Mouse (Mus musculus): ENCODE data around the gene Cacna1f. TPM values are rescaled to one million over a fixed set of nuclear protein-coding genes. Genes with fewer than 3 reads are reported as not detected.

The Cacna1f gene
- polyA plus RNA-seq, 1 experiment from 2014 or later, result not detected

DNA sequence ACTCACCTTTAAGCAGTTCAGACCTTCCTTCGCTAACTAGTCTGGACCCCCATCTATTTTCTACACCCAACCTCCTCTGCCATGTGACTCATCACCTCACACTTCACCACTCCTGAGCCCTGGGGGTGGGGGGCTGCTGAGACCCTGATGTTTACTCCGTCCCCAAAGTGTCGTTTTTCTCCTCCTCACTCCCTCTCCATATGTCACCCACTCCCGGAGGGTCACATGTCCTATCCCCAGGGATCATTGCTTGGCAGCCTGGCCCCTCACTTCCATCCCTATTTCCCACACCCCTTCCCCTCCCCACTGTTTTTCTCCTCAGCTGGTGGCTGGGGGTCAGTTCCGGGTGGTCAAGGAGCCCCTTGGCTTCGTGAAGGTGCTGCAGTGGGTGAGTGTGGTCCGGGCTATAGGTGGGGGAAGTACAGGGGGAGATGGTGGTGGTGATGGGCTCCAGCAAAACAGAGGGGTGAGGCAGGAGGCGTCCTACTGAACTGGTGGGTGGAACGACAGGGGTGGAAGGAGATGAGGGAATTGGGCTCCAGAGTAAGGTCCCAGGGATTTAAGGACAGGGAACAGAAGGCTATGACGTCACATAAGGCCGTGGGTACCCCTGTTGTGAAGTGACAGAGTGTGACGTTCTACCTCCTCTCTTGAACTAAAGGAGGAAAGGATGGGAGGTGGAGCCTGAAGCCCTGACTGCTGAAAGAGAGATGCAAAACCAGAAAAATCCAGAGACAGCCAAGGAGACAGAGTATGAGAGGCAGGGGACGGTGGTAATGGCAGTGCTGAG is 32.8 kb downstream of the Cacna1f start:
- ATAC-seq (ENCODE audit: low FRiP score), result peak; percentile 51
- no peaks in the 10 kb centered on the region for H3K9me3 ChIP-seq
- 26% methylated on average over 13 of the region's 13 CpGs for WGBS

DNA sequence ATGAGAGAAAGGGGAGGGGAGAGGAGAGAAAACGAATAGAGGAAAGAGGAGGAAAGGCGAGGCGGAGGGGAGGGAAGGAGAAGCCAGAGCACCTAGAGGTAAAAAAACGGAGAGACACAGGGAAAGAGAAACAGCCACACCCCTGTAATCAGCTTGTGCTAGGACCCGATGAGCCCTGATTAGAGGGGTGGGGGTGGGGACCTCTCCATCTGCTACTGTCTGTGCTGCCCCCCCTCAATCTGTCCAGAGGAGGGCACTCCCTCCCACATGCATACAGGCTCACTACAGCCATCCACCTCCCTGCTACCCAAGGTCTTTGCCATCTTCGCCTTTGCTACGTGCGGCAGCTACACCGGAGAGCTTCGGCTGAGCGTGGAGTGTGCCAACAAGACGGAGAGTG is 33.9 kb downstream of the Cacna1f start:
- H3K4me3 ChIP-seq, result peak overlapping the region; percentile 51
- no peak overlapping the region for H3K27ac ChIP-seq
- H3K27me3 ChIP-seq, result no peaks in the 10 kb centered on the region
- H3K9me3 ChIP-seq, result no peaks in the 10 kb centered on the region
- ATAC-seq (ENCODE audit: low FRiP score), result no peak; the same call in 1 of the 2 replicates
- 37% methylated on average over 12 of the region's 12 CpGs for WGBS
- peaks cover 6% of the 10 kb centered on the region; the same call in 1 of the 2 replicates for H3K36me3 ChIP-seq
- H3K9ac ChIP-seq, result peak overlapping the region; percentile 53; the same call in 1 of the 2 replicates
- H3K4me1 ChIP-seq (replicated peaks), result peaks cover 5% of the 10 kb centered on the region
- peak overlapping the region; percentile 62 for H3K4me2 ChIP-seq

More for the DNA sequence above, 32.8 kb downstream of the Cacna1f start:
- peak overlapping the region; percentile 91 for H3K27ac ChIP-seq
- H3K4me1 ChIP-seq (replicated peaks), result peaks cover 5% of the 10 kb centered on the region
- H3K36me3 ChIP-seq, result peaks cover 1% of the 10 kb centered on the region; the same call in 1 of the 2 replicates
- H3K4me3 ChIP-seq, result peak overlapping the region; percentile 51
- H3K4me2 ChIP-seq, result peak overlapping the region; percentile 62
- peak overlapping the region; percentile 78 for H3K9ac ChIP-seq
- H3K27me3 ChIP-seq, result no peaks in the 10 kb centered on the region

DNA sequence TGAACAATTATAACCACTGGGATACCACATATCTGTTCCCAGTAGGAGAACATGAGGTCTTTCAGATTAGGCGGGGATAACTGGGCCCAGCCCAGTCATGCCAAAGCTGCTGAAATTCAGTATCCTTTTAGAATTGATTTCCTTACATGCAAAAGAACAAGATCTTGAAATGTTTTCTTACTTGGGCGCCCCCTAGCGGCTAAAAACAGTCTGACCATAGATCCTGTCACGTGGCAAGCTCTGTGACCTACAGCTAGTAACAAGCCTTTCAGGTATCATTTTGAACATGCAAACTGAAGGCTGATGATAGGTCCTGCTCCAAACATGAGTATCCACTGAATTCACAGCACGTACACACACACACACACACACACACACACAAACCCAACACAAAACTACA is 38.5 kb downstream of the Cacna1f start:
- no peaks in the 10 kb centered on the region for H3K27me3 ChIP-seq
- no peaks in the 10 kb centered on the region for H3K9me3 ChIP-seq
- no peak overlapping the region for H3K9ac ChIP-seq
- H3K4me2 ChIP-seq, result no peak overlapping the region
- peaks cover 13% of the 10 kb centered on the region; the same call in 1 of the 2 replicates for H3K36me3 ChIP-seq
- ATAC-seq (ENCODE audit: low FRiP score), result no peak
- 22% methylated on average over 5 of the region's 5 CpGs for WGBS
- peaks cover 11% of the 10 kb centered on the region for H3K4me1 ChIP-seq (replicated peaks)
- no peak overlapping the region for H3K4me3 ChIP-seq
- no peak overlapping the region for H3K27ac ChIP-seq

DNA sequence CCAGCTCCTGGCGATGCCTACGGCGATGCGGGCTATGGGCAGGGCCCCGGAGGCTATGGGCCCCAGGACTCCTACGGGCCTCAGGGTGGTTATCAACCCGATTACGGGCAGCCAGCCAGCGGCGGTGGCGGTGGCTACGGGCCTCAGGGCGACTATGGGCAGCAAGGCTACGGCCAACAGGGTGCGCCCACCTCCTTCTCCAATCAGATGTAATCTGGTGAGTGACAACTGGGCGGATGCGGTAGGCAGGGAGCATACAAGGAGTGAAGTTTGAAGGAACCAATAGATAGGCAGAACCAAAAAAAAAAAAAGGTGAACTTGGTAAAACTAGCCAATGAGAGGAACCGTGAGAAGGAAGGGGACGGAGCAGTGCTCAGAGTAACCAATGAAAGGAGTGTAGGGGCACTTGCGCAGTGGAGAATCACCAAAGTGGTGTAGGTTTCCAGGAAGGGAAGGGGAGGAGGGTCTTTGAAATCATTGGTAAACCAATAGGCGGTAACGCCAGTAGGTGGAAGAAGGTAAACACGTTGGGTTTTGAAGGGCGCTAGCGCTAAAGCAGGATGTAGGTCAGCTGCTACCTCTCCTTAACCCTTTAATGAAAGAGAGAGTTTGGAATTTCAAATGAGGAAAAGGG is 41.9 kb downstream of the Cacna1f start:
- Histone ChIP-seq H3K27me3 (no peaks in the 10 kb centered on the region), H3K4me3 (peak overlapping the region; percentile 31), H3K9me3 (no peaks in the 10 kb centered on the region), H3K4me1 (replicated peaks) (peaks cover 6% of the 10 kb centered on the region), H3K9ac (peak overlapping the region; percentile 65), H3K36me3 (peaks cover 30% of the 10 kb centered on the region; the same call in 1 of the 2 replicates), H3K4me2 (peak overlapping the region; percentile 50), H3K27ac (peak overlapping the region; percentile 81)
- 14% methylated on average over 22 of the region's 25 CpGs for WGBS
- peak; percentile 96 for ATAC-seq (ENCODE audit: low FRiP score)

DNA sequence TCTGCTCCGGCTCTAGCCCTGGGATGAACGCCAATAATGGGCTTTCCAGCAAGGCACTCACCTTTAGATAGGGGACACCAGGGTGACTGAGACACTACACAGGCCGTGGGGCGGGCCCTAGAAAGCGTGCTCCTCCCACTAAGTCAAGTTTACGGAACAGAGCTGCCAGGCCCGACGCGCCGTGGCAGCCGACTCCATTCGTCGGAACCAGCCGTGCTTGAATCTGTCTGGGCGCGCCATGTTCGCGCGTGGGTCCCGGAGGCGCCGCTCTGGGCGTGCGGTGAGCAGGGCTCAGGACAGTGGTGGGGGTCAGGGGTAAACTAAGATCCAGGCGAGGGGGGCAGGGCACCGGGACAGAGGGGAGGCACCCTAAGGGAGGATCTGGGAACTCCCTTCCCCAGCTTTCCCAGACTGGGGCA is 50.3 kb downstream of the Cacna1f start, which contains the start of gene Prickle3:
TSS of gene Prickle3 (plus strand) at position 40 of the 419 bp plus-strand sequence.
- H3K4me2 ChIP-seq, result peak within 1 kb of the TSS; percentile 47
- peak within 1 kb of the TSS; percentile 30 for H3K4me3 ChIP-seq
- peak; percentile 46; the same call in 1 of the 2 replicates for ATAC-seq (ENCODE audit: low FRiP score)
- H3K36me3 ChIP-seq, result peaks cover 7% of the 10 kb centered on the region; the same call in 1 of the 2 replicates
- WGBS, result 23% methylated on average over 26 of the region's 26 CpGs
- no peaks in the 10 kb centered on the region for H3K4me1 ChIP-seq (replicated peaks)
- H3K27me3 ChIP-seq, result no peaks in the 10 kb centered on the region
- no peaks in the 10 kb centered on the region for H3K9me3 ChIP-seq
- no peak within 1 kb of the TSS for H3K27ac ChIP-seq
- H3K9ac ChIP-seq, result no peak within 1 kb of the TSS

DNA sequence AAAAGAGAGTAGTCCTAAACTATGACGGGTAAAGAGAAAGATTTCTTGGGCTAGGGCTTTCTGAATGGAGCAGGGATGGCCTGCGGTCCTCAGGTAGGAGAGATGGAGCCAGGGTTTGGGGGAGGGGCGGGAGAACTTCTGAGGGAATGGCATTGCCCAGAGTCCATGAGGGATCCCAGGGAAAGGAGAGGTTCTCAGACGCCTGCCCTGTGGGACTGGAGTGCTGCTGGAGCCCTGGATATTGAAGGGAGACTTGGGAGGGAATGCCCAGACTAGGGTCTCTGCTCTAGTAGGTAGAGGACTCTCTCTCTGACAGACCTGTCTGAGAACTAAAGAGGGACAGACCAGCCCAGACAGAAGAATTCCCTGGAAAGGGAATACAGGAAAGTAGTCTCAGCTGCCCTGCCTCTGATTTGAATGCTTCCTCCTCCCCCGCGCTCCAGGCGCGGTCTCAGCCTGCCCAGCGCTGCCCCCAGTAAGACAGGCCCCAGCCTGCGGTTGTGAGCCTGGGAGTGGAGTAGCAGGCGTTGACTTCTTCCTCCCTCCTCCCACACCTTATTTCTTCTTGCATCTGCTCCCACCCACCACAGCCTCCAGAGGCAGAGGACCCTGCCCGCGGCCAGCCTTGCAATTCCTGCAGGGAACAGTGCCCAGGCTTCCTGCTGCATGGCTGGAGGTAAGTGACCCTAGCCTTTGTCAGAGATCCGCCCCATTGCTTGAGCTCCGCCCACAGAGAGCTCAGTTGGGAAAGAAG is 51.3 kb downstream of the Cacna1f start:
- H3K9ac ChIP-seq, result no peak overlapping the region
- no peaks in the 10 kb centered on the region for H3K27me3 ChIP-seq

DNA sequence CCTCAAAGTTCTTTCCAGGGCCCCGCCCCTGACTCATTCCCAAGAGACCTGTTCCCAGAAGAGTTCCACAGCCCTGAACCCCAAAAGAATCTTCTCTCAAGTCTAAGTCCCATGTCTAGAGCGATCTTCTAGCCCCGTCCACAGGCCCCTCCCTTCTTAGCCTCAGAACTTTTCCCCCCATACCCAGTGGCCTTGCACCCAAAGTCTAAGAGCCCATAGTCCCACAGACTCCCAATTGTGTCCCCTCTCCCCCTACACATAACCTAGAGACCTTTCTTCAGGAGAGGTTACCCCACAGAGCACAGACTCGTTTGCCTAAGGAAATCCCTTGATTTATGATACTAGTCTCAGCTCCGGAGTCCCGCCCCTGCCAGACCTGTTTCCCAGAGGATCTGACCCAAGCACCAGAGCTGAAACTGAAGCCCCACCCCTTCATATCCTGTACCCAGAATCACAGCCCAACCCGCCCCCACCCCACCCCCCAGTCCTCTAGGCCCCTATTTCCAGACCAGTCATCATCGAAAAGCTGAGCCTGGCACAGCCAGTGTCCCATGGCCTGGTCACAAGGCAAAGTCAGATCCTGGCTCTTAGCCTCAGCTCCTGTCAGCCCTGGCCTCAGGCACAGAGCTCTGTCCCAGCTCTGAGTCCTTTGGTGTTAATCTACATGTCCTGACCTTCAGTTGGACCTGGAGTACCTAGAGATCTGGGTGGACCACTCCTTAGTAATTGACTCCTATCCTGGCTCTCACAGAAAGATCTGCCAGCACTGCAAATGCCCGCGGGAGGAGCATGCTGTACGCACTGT is 52.1 kb downstream of the Cacna1f start:
- 0 out of 2 replicates have a peak, but pooled peaks have one; percentile 21 for ATAC-seq (ENCODE audit: low FRiP score)
- 54% methylated on average over 11 of the region's 11 CpGs for WGBS

More for the DNA sequence above, 51.3 kb downstream of the Cacna1f start:
- H3K4me3 ChIP-seq, result no peak overlapping the region
- 24% methylated on average over 13 of the region's 15 CpGs for WGBS
- H3K36me3 ChIP-seq, result no peaks in the 10 kb centered on the region
- no peak overlapping the region for H3K27ac ChIP-seq
- ATAC-seq (ENCODE audit: low FRiP score), result 0 out of 2 replicates have a peak, but pooled peaks have one; percentile 13
- peak overlapping the region; percentile 47 for H3K4me2 ChIP-seq
- H3K4me1 ChIP-seq (replicated peaks), result no peaks in the 10 kb centered on the region
- H3K9me3 ChIP-seq, result no peaks in the 10 kb centered on the region

DNA sequence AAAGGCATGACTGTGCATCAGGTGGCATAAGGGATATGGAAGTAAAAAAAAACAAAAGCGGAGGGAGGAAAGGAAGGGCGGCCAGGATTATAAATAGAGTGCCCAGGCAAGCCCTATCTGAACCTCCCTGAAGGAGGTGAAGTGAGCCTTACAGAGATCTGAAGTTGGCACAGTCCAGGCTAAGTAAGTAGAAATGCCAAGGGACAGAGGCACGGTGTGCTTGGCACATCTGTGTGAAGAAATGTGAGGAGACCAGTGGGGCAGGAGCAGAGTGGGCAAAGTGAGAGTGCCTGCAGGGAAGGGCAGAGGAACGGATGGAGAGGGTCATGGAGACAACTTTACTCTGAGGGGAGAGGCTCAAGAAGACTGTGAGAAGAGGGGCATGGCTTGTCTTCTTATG is 54.2 kb downstream of the Cacna1f start:
- Histone ChIP-seq H3K27ac (no peak overlapping the region), H3K27me3 (no peaks in the 10 kb centered on the region), H3K4me1 (replicated peaks) (no peaks in the 10 kb centered on the region), H3K36me3 (no peaks in the 10 kb centered on the region), H3K9ac (no peak overlapping the region), H3K4me3 (no peak overlapping the region), H3K9me3 (no peaks in the 10 kb centered on the region), H3K4me2 (no peak overlapping the region)
- 82% methylated on average over 4 of the region's 4 CpGs for WGBS
- ATAC-seq (ENCODE audit: low FRiP score), result no peak

More for the DNA sequence above, 52.1 kb downstream of the Cacna1f start:
- Histone ChIP-seq H3K27me3 (no peaks in the 10 kb centered on the region), H3K27ac (no peak overlapping the region), H3K36me3 (no peaks in the 10 kb centered on the region), H3K4me1 (replicated peaks) (no peaks in the 10 kb centered on the region), H3K9ac (no peak overlapping the region), H3K4me2 (0 out of 2 replicates have a peak overlapping the region, but pooled peaks have one; percentile 47), H3K9me3 (no peaks in the 10 kb centered on the region), H3K4me3 (no peak overlapping the region)

DNA sequence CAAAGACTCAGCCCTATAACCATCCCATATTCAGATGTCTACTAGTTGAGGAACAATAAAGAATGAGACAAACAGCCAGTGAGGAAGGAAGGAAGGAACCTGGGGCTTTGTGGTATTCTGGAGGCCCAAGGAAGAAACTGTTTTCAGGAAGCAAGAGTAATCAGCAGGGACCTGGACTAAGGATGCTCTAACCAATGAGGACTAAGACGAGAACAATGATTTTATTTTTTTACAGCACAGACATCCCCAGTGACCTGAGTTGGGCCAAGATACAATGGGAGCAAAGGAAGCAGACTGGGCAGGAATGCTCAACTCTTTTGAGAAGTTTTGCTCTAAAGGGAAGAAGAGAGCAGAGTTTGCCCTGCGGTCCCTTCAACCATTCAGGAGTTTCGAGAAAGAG is 56.1 kb downstream of the Cacna1f start:
- Histone ChIP-seq H3K4me2 (no peak overlapping the region), H3K9me3 (no peaks in the 10 kb centered on the region), H3K4me1 (replicated peaks) (no peaks in the 10 kb centered on the region), H3K9ac (no peak overlapping the region), H3K36me3 (no peaks in the 10 kb centered on the region), H3K27ac (no peak overlapping the region), H3K4me3 (no peak overlapping the region), H3K27me3 (no peaks in the 10 kb centered on the region)
- 89% methylated on average over 3 of the region's 3 CpGs for WGBS
- no peak for ATAC-seq (ENCODE audit: low FRiP score)

DNA sequence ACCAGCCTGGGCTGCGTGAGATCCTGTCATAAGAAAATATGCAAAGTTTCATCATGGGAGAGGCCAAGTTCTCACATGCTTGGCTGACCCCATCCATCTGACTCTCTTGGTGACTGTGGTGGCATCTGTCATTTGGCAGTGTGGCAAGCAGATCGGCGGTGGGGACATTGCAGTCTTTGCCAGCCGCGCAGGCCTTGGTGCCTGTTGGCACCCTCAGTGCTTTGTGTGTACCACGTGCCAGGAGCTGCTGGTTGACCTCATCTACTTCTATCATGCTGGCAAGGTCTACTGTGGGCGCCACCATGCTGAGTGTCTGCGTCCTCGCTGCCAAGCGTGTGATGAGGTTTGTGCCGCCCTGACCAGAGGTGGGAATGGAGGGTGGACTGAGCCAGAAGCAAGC is 57.9 kb downstream of the Cacna1f start:
- Histone ChIP-seq H3K9me3 (no peaks in the 10 kb centered on the region), H3K4me1 (replicated peaks) (no peaks in the 10 kb centered on the region), H3K4me2 (no peak overlapping the region), H3K27ac (no peak overlapping the region), H3K36me3 (no peaks in the 10 kb centered on the region), H3K4me3 (no peak overlapping the region), H3K27me3 (no peaks in the 10 kb centered on the region), H3K9ac (no peak overlapping the region)
- no peak for ATAC-seq (ENCODE audit: low FRiP score)
- WGBS, result 84% methylated on average over 11 of the region's 11 CpGs

DNA sequence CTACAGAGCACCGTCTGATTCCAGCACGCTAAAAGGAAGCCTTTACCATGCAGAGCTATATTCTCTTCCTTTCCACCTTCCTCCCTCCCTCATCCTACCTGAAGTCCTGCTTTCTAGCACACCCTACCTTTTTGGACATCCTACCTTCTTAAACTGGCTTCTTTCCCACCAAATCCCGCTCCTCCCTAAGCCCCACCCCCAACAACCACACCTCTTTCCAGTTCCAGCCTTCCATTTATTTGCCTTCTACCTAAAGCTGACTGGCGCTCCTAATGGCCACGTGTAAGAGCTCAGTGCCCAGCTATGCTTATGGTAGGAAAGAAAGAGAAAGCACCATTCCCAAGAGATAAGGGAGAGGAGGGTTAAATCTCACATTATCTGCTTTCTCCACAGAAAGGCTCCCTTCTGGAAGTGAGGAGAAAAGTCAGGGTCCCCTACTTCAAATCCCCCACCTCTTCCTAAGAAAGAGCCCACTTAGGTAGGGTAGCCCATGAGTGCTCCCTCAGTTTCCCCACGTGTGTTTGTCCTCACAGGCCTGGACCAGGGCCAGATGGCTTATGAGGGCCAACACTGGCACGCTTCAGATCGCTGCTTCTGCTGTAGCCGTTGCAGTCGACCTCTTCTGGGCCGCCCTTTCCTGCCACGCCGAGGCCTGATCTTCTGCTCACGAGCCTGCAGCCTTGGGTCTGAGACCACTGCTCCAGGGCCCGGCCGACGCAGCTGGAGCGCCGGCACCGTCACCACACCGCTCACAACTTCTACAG is 59.0 kb downstream of the Cacna1f start:
- H3K9ac ChIP-seq, result no peak overlapping the region
- no peak for ATAC-seq (ENCODE audit: low FRiP score)
- WGBS, result 80% methylated on average over 21 of the region's 21 CpGs

More for the DNA sequence above, 59.0 kb downstream of the Cacna1f start:
- H3K36me3 ChIP-seq, result no peaks in the 10 kb centered on the region
- no peaks in the 10 kb centered on the region for H3K4me1 ChIP-seq (replicated peaks)
- no peak overlapping the region for H3K4me2 ChIP-seq
- no peak overlapping the region for H3K4me3 ChIP-seq
- H3K9me3 ChIP-seq, result no peaks in the 10 kb centered on the region
- no peak overlapping the region for H3K27ac ChIP-seq
- no peaks in the 10 kb centered on the region for H3K27me3 ChIP-seq
